Mouse (Mus musculus) lung, adult 2 months (tissue): ENCODE measurements at regions not wholly inside any gene's neighbourhood (a gene's known extent, or its start where the extent isn't known, plus 50 kb on each side); places are given as distances from the start of the nearest gene placed in this dataset.

Source experiments
- CTCF ChIP-seq: fragments of 200-500 bp; IDR thresholded peaks from 2 replicates; pipeline ENCODE4 v1.5.1; 2011; ENCODE audit warnings: mild to moderate bottlenecking, low read length, control low read depth; ENCODE audit not compliant: insufficient read depth
- POLR2A ChIP-seq: fragments of 200-500 bp; IDR thresholded peaks from 2 replicates; pipeline ENCODE4 v1.6.1; 2011; ENCODE audit warnings: low read depth, mild to moderate bottlenecking, control low read depth, low read length, borderline replicate concordance; ENCODE audit errors: extremely low read depth

GRCm38 (mm10) chr2:51731703-51732102 lies 104.4 kb downstream of the Tas2r134 start:
- TF ChIP-seq CTCF, result no peak
- TF ChIP-seq POLR2A, result no peak
